ENCODE assay signal across 14 mouse cellular contexts in genomic region chr6:108130718-108131117, GRCm38 (mm10). TPM values are rescaled to one million over a fixed set of nuclear protein-coding genes. Genes with fewer than 3 reads are reported as not detected.
DNase-seq lines count a peak whose midpoint lies in the region; ATAC-seq lines count a peak whose summit lies in the region.
"Had no signal": no experiment of that assay in that cellular context is flagged by ENCODE, and none has a peak within 500 bp of the region (broad histone marks: within the 10 kb centered on the region; RNA-seq: fewer than 3 reads in every experiment).

No protein-coding gene starts in this region.

- peak; percentile 47; the same call in 1 of the 2 replicates for ATAC-seq in cerebellum, adult (ENCODE audit: insufficient number of reproducible peaks, low FRiP score, low TSS enrichment)
- ATAC-seq in frontal cortex, adult (ENCODE audit: low TSS enrichment): peak; percentile 88
- ATAC-seq: CD4-positive, CD25-positive, alpha-beta regulatory T cell, adult 4 months; intestine, embryonic 15.5 days had no signal

- intact Hi-C loops in left cerebral cortex, postnatal 36 days (cut with DNase I): loop anchor here (5.0 kb wide), 1 partner anchor 53 kb away; no protein-coding TSS in a partner anchor
- intact Hi-C loops in heart, postnatal 14 days (cut with DNase I): no loop called here

- DNase-seq in cerebellum, adult 8-10 months: no peak
- no peak for DNase-seq in frontal cortex, postnatal 10 days (ENCODE audit: low spot score in 2 of 2)
- DNase-seq in left cerebral cortex, adult 11 months (ENCODE audit: low spot score): peak; percentile 42
- DNase-seq in left cerebral cortex, postnatal 36 days (ENCODE audit: low spot score in 2 of 2): no peak
- peak; percentile 82 for DNase-seq in brain, adult 2 months (ENCODE audit: low read depth, low spot score)
- no peak for DNase-seq in heart, postnatal 14 days
- DNase-seq: adrenal gland, adult 8-10 months; B cell, adult 2 months; gastrocnemius, postnatal 36 days; heart, adult 18-20 months had no signal

RNA-seq across cellular contexts. Expression of gene Sumf1, which starts 54.7 kb away (rescaled TPM):
- total RNA-seq in left cerebral cortex, postnatal 36 days (2021): 10 to 100 TPM; 22.1 to 24.5 TPM
- total RNA-seq in heart, postnatal 14 days (2021): 10 to 100 TPM; 15.7 to 17.1 TPM

Comparison
In these comparisons a context has a peak if more than half of its experiments do, and no peak if none do; other contexts are left out.
1. DNase-seq: peak in left cerebral cortex, adult 11 months (single experiment) and brain, adult 2 months (single experiment); none in cerebellum, adult 8-10 months (single experiment), frontal cortex, postnatal 10 days (0 of 2), left cerebral cortex, postnatal 36 days (0 of 2) and heart, postnatal 14 days (0 of 2).